Mouse (Mus musculus): ENCODE results near the gene Rtp2. TPM values are rescaled to one million over a fixed set of nuclear protein-coding genes. Genes with fewer than 3 reads are reported as not detected.
"Not testable (repeated sequence)": the region's sequence is repeated elsewhere in the genome, so short reads cannot be mapped to it uniquely, and the experiment has no call there.

Rtp2 gene
- total and polyA plus RNA-seq, 3 experiments: not detected

- Histone ChIP-seq H3K9me3 (replicated peaks) (peaks cover 25% of the 10 kb centered on the region), H3K36me3 (replicated peaks) (no peaks in the 10 kb centered on the region), H3K4me1 (ENCODE audit: insufficient read depth, low read depth, low read length) (no peaks in the 10 kb centered on the region), H3K27me3 (ENCODE audit: insufficient read depth, low read length) (no peaks in the 10 kb centered on the region), H3K4me3 (ENCODE audit: low read depth, low read length) (no peak overlapping the region)
- ATAC-seq (ENCODE audit: extremely low read depth, insufficient number of reproducible peaks, low FRiP score, poor library complexity, severe bottlenecking): no peak
- no peak for TF ChIP-seq GATA1 (IDR thresholded peaks at IDR 0.05; ENCODE audit: borderline replicate concordance, low read length)
- TF ChIP-seq CTCF (IDR thresholded peaks at IDR 0.05; ENCODE audit: low read depth, low read length): no peak
- TF ChIP-seq GATA2 (IDR thresholded peaks at IDR 0.05; ENCODE audit: borderline replicate concordance, low read depth, low read length): no peak
- DNase-seq (ENCODE audit: low spot score): no peak
Measured at GRCm38 (mm10) chr16:23913401-23913800, 18.8 kb downstream of the Rtp2 start.

GRCm38 (mm10) chr16:23912741-23913140 is 19.5 kb downstream of the Rtp2 start:
- Histone ChIP-seq H3K4me3 (ENCODE audit: low read depth, low read length) (no peak overlapping the region), H3K9me3 (replicated peaks) (peaks cover 25% of the 10 kb centered on the region), H3K36me3 (replicated peaks) (no peaks in the 10 kb centered on the region), H3K4me1 (ENCODE audit: insufficient read depth, low read depth, low read length) (no peaks in the 10 kb centered on the region), H3K27me3 (ENCODE audit: insufficient read depth, low read length) (no peaks in the 10 kb centered on the region)
- DNase-seq (ENCODE audit: low spot score) (no peak), ATAC-seq (ENCODE audit: extremely low read depth, insufficient number of reproducible peaks, low FRiP score, poor library complexity, severe bottlenecking) (no peak)
- TF ChIP-seq GATA1 (IDR thresholded peaks at IDR 0.05; ENCODE audit: borderline replicate concordance, low read length) (no peak), TAL1 (conservative IDR thresholded peaks at IDR 0.05; ENCODE audit: low read depth, low read length) (no peak), POLR2AphosphoS5 (IDR thresholded peaks at IDR 0.05; ENCODE audit: insufficient replicate concordance, low read depth, low read length) (no peak)

- not testable (repeated sequence) for ATAC-seq (ENCODE audit: extremely low read depth, insufficient number of reproducible peaks, low FRiP score, poor library complexity, severe bottlenecking)
Measured at GRCm38 (mm10) chr16:23909015-23909354, 23.2 kb downstream of the Rtp2 start.

GRCm38 (mm10) chr16:23908076-23909014 is 23.8 kb downstream of the Rtp2 start:
- peaks cover 22% of the 10 kb centered on the region for H3K9me3 ChIP-seq (replicated peaks)
- not testable (repeated sequence) for H3K4me1 ChIP-seq (ENCODE audit: insufficient read depth, low read depth, low read length); H3K4me3 ChIP-seq (ENCODE audit: low read depth, low read length); DNase-seq (ENCODE audit: low spot score); H3K27me3 ChIP-seq (ENCODE audit: insufficient read depth, low read length); ATAC-seq (ENCODE audit: extremely low read depth, insufficient number of reproducible peaks, low FRiP score, poor library complexity, severe bottlenecking); H3K36me3 ChIP-seq (replicated peaks)

More at GRCm38 (mm10) chr16:23909015-23909354, 23.2 kb downstream of the Rtp2 start:
- not testable (repeated sequence) for DNase-seq (ENCODE audit: low spot score); H3K36me3 ChIP-seq (replicated peaks); H3K27me3 ChIP-seq (ENCODE audit: insufficient read depth, low read length); H3K4me1 ChIP-seq (ENCODE audit: insufficient read depth, low read depth, low read length); H3K4me3 ChIP-seq (ENCODE audit: low read depth, low read length)
- H3K9me3 ChIP-seq (replicated peaks): peaks cover 22% of the 10 kb centered on the region

GRCm38 (mm10) chr16:23906586-23906985 is 25.6 kb downstream of the Rtp2 start:
- H3K9me3 ChIP-seq (replicated peaks): peaks cover 20% of the 10 kb centered on the region
- DNase-seq (ENCODE audit: low spot score); H3K27me3 ChIP-seq (ENCODE audit: insufficient read depth, low read length); H3K36me3 ChIP-seq (replicated peaks); ATAC-seq (ENCODE audit: extremely low read depth, insufficient number of reproducible peaks, low FRiP score, poor library complexity, severe bottlenecking); H3K4me1 ChIP-seq (ENCODE audit: insufficient read depth, low read depth, low read length); H3K4me3 ChIP-seq (ENCODE audit: low read depth, low read length): not testable (repeated sequence)

GRCm38 (mm10) chr16:23901411-23901810 is 30.8 kb downstream of the Rtp2 start:
- Histone ChIP-seq H3K4me3 (ENCODE audit: low read depth, low read length) (no peak overlapping the region), H3K9me3 (replicated peaks) (peaks cover 44% of the 10 kb centered on the region), H3K36me3 (replicated peaks) (no peaks in the 10 kb centered on the region), H3K4me1 (ENCODE audit: insufficient read depth, low read depth, low read length) (no peaks in the 10 kb centered on the region), H3K27me3 (ENCODE audit: insufficient read depth, low read length) (no peaks in the 10 kb centered on the region)
- TF ChIP-seq GATA2 (IDR thresholded peaks at IDR 0.05; ENCODE audit: borderline replicate concordance, low read depth, low read length) (no peak), GATA1 (IDR thresholded peaks at IDR 0.05; ENCODE audit: borderline replicate concordance, low read length) (no peak)
- DNase-seq (ENCODE audit: low spot score): no peak
- no peak for ATAC-seq (ENCODE audit: extremely low read depth, insufficient number of reproducible peaks, low FRiP score, poor library complexity, severe bottlenecking)

- Histone ChIP-seq H3K9me3 (replicated peaks) (peaks cover 40% of the 10 kb centered on the region), H3K27me3 (ENCODE audit: insufficient read depth, low read length) (no peaks in the 10 kb centered on the region), H3K4me1 (ENCODE audit: insufficient read depth, low read depth, low read length) (no peaks in the 10 kb centered on the region), H3K36me3 (replicated peaks) (no peaks in the 10 kb centered on the region), H3K4me3 (ENCODE audit: low read depth, low read length) (no peak overlapping the region)
- no peak for ATAC-seq (ENCODE audit: extremely low read depth, insufficient number of reproducible peaks, low FRiP score, poor library complexity, severe bottlenecking)
- DNase-seq (ENCODE audit: low spot score): no peak
- TF ChIP-seq GATA1 (IDR thresholded peaks at IDR 0.05; ENCODE audit: borderline replicate concordance, low read length) (no peak), GATA2 (IDR thresholded peaks at IDR 0.05; ENCODE audit: borderline replicate concordance, low read depth, low read length) (no peak), TAL1 (conservative IDR thresholded peaks at IDR 0.05; ENCODE audit: low read depth, low read length) (no peak), POLR2AphosphoS5 (IDR thresholded peaks at IDR 0.05; ENCODE audit: insufficient replicate concordance, low read depth, low read length) (no peak), CTCF (IDR thresholded peaks at IDR 0.05; ENCODE audit: low read depth, low read length) (no peak)
Measured at GRCm38 (mm10) chr16:23900061-23900460, 32.1 kb downstream of the Rtp2 start.

Data from G1E (cell line).